Mouse (Mus musculus): ENCODE measurements around the gene Atp8a2.
A peak's percentile ranks its signal among the peaks of the same experiment; 100 is the strongest.

Atp8a2 gene

GRCm38 (mm10) chr14:59590614-59591013 lies 606.4 kb downstream of the Atp8a2 start:
- DNase-seq, result peak; percentile 22

All from kidney, postnatal 14 days (tissue).